Mouse (Mus musculus) stomach, embryonic 14.5 days (tissue): Measurements from ENCODE around the gene Rarb. TPM values are rescaled to one million over a fixed set of nuclear protein-coding genes. Genes with fewer than 3 reads are reported as not detected.

ENCODE experiments used
- ATAC-seq: fragments of 200-750 bp; cut with Nextera tagmentation; 2 replicates; pipeline ENCODE4 v1.8.0; 2017; ENCODE audit warnings: low read depth, moderate TSS enrichment; ENCODE audit not compliant: insufficient number of reproducible peaks, insufficient read depth, low FRiP score
- H3K27ac ChIP-seq: fragments of 300-500 bp; sonication (generic); 2 replicates; pipeline ENCODE4 v1.5.1; 2014; ENCODE audit warnings: mild to moderate bottlenecking, low read length, moderate library complexity, mixed read lengths
- H3K27me3 ChIP-seq: fragments of 300-500 bp; sonication (generic); 2 replicates; pipeline ENCODE4 v1.6.1; 2014; ENCODE audit warnings: low read length, control low read depth, mixed read lengths; ENCODE audit not compliant: control insufficient read depth, insufficient read depth
- H3K36me3 ChIP-seq: fragments of 300-500 bp; sonication (generic); 2 replicates; pipeline ENCODE4 v1.6.1; 2014; ENCODE audit warnings: mild to moderate bottlenecking, control low read depth, low read length, moderate library complexity, mixed read lengths; ENCODE audit not compliant: control insufficient read depth, insufficient read depth
- H3K4me1 ChIP-seq: fragments of 300-500 bp; sonication (generic); 2 replicates; pipeline ENCODE4 v1.6.1; 2014; ENCODE audit warnings: low read length, control low read depth, mixed read lengths; ENCODE audit not compliant: control insufficient read depth, insufficient read depth
- H3K4me2 ChIP-seq: fragments of 300-500 bp; sonication (generic); replicated peaks from 2 replicates; pipeline ENCODE4 v1.6.1; 2014; ENCODE audit warnings: low read depth, low read length, control low read depth
- H3K4me3 ChIP-seq: fragments of 300-500 bp; sonication (generic); 2 replicates; pipeline ENCODE4 v1.5.1; 2014; ENCODE audit warnings: low read depth, low read length, control low read depth
- H3K9ac ChIP-seq: fragments of 300-500 bp; sonication (generic); replicated peaks from 2 replicates; pipeline ENCODE4 v1.6.1; 2014; ENCODE audit warnings: low read depth, mild to moderate bottlenecking, control low read depth, low read length, moderate library complexity, mixed read lengths
- H3K9me3 ChIP-seq: fragments of 300-500 bp; sonication (generic); 2 replicates; pipeline ENCODE4 v1.6.1; 2016; ENCODE audit warnings: low read depth, low read length, control low read depth; ENCODE audit not compliant: control insufficient read depth
- WGBS: fragments of 180-500 bp; shearing (Covaris S2); extraction: QIAGEN DNeasy Blood & Tissue Kit; methylation state at CpG from one replicate; pipeline ENCODE4 v1.1.7; 2014; 5-methylcytosine and 5-hydroxymethylcytosine counted together
- polyA plus RNA-seq: library from polyadenylated mRNA; unstranded; fragments of >200 nt; fragmentation: Nextera tagmentation; extraction: Ambion mirVana; gene quantifications from 2 replicates; pipeline ENCODE4 v1.2.1, GENCODE M21; 2014

Rarb gene
- polyA plus RNA-seq, 1 experiment from 2014 or later, result 48.5 TPM

DNA sequence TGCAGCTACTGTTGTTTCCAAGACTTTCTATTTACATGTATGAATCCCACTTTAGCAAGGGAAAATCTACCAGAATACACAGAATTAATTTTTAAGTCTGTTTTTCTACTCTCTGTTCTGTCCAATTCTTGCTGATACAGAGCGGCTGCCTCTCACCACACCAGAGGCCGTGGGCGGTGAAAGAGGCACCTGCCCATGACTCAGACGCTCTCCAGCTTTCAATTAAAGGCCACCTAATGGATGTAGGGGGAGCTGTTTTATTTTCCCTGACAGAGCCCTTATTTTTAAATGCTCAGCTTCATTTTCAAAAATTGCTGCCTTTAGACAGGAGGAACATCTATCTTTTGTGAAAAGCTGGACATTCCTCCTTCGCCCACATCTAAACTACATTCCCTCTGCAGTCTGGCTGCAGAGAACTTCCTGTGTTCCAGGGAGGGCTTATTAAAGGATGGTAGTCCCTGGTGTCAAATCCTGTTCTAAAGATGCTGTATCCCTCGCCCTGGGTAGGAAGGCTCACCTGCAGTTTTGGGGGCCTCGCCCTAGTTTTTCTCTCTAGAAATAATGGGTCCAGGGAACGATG, 299.3 kb downstream of the Rarb start:
- Histone ChIP-seq H3K4me3 (no peak overlapping the region), H3K4me1 (no peaks in the 10 kb centered on the region), H3K9ac (no peak overlapping the region), H3K27ac (no peak overlapping the region), H3K36me3 (no peaks in the 10 kb centered on the region), H3K9me3 (no peaks in the 10 kb centered on the region), H3K27me3 (no peaks in the 10 kb centered on the region), H3K4me2 (no peak overlapping the region)
- 59% methylated on average over 8 of the region's 8 CpGs for WGBS
- no peak for ATAC-seq

DNA sequence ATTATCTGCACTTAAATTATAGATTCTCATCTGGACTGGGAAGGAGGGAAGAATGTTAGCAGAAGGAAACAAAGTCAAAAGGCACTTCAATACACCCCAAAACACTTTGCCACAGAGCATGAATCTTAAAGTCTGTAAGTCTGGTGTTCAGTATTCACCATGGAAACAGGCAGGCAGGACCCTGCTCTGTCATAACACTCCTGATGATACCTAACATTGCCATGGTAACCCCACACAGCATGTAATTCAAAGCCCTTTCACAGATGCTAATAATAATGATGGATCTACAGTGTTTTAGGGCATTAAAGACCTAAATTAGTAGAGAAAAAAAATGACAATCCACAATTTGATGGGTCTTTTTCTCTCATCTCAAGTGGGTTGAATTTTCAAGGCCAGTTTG, 301.0 kb downstream of the Rarb start:
- Histone ChIP-seq H3K4me1 (no peaks in the 10 kb centered on the region), H3K27me3 (no peaks in the 10 kb centered on the region), H3K9me3 (no peaks in the 10 kb centered on the region), H3K9ac (no peak overlapping the region), H3K4me2 (no peak overlapping the region), H3K4me3 (no peak overlapping the region), H3K36me3 (no peaks in the 10 kb centered on the region), H3K27ac (no peak overlapping the region)
- ATAC-seq, result no peak

DNA sequence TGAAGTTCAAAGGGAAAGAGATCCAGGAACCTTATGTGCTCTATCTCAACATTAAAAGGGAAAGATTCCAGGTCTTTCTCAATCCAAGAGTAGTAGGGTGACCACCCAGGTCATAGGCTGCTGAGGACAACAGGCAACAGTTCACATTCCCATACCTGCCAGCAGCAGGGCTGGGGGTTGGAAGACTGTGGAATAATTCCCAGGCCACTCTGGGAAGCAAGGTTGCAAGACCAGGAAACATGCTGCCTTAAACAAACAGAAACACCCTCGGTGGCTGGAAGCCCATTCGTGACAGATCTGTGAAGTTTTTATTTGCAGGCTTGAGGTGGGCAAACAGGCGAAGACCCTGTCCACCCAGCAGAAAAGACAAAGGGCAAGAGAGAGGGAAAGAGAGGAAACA, 303.2 kb downstream of the Rarb start:
- H3K4me1 ChIP-seq, result no peaks in the 10 kb centered on the region
- H3K27ac ChIP-seq, result no peak overlapping the region
- H3K4me2 ChIP-seq, result no peak overlapping the region
- no peaks in the 10 kb centered on the region for H3K36me3 ChIP-seq
- ATAC-seq, result no peak
- H3K9ac ChIP-seq, result no peak overlapping the region
- H3K4me3 ChIP-seq, result no peak overlapping the region
- H3K9me3 ChIP-seq, result no peaks in the 10 kb centered on the region
- WGBS, result 44% methylated on average over 3 of the region's 3 CpGs
- no peaks in the 10 kb centered on the region for H3K27me3 ChIP-seq

DNA sequence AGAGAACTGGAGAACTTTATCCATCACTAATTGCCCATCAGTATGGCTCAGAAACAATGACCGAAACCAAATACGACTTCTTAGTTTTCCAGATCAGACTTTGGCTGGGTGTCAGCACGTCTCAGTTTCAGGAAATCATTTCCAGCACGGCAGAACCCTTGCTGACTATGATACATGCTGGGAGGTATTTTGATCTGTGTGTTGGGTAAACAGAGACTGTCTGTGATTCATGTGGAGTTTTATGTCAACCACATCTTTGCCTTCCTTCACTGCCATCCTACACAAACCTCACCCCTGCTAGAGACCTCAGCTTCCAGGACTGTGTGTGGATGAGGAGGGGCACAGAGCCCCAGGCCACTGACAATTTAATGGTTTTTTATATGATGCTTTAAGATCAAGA, 308.4 kb downstream of the Rarb start:
- Histone ChIP-seq H3K4me3 (no peak overlapping the region), H3K9me3 (no peaks in the 10 kb centered on the region), H3K27ac (no peak overlapping the region), H3K27me3 (no peaks in the 10 kb centered on the region), H3K36me3 (peaks cover 12% of the 10 kb centered on the region), H3K4me1 (no peaks in the 10 kb centered on the region), H3K4me2 (no peak overlapping the region), H3K9ac (no peak overlapping the region)
- 56% methylated on average over 4 of the region's 4 CpGs for WGBS
- no peak for ATAC-seq

DNA sequence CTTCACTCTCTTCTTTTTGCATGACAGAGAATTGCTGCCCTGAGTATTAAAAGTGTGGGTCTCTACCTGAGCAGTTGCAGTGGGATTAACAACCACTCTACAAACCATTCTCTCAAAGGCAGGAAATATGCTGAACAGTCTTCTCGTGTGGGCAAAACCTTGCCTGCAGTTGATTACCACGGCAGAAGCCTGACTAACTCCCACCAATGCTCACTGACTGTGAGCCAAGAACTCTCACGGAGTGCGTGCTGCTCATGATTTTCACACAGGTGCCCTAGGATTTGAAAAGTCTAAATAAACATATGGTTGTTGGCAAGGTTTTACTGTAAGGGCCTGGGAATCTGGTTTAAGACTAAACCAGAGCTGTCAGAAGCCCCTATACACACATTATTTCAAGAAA, 309.1 kb downstream of the Rarb start:
- Histone ChIP-seq H3K4me2 (no peak overlapping the region), H3K27ac (no peak overlapping the region), H3K4me3 (no peak overlapping the region), H3K27me3 (no peaks in the 10 kb centered on the region), H3K4me1 (no peaks in the 10 kb centered on the region), H3K9me3 (no peaks in the 10 kb centered on the region), H3K36me3 (peaks cover 12% of the 10 kb centered on the region), H3K9ac (no peak overlapping the region)
- WGBS, result 53% methylated on average over 4 of the region's 4 CpGs
- ATAC-seq, result no peak

DNA sequence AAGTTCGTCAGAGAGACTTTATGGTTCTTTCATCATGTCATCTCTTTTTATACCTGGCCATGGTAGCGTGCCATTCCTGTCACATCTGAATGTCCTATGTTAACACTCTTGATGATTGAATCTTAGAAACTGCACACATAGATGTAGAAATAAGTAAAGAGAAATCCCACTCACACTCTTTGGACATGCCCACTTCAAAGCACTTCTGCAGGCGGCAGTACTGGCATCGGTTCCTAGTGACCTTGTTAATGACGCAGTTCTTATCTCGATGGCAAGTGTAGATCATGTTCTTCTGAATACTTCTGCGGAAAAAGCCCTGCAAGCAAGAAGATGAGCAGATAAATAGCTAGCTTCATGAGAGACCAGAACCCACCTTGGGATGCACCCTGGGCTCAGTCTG, 310.2 kb downstream of the Rarb start:
- Histone ChIP-seq H3K9ac (no peak overlapping the region), H3K36me3 (peaks cover 12% of the 10 kb centered on the region), H3K4me3 (no peak overlapping the region)

DNA sequence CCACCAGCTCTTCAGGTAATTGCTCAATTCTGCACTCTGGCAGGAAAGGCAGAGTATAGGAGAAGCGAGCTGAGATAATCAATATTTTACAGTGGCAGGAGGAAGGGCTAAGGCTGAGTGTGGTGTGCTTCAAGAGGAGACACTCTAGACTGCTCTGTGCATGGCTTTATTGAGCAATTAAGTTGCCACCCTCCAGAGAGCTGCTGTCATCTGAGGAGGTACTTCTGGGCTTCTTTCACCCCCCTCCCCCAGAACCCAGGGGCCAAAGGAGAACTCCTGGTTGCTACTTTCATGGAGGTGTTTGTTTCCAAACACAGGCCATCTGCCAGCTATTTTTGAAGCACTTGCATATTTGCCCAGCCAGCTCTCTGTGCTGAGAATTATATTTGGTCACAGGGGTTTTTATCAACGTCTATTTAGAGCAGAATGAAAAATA, 321.7 kb downstream of the Rarb start:
- H3K9ac ChIP-seq, result no peak overlapping the region
- no peak overlapping the region for H3K27ac ChIP-seq
- WGBS, result 34% methylated on average over 2 of the region's 2 CpGs
- H3K27me3 ChIP-seq, result no peaks in the 10 kb centered on the region
- no peak for ATAC-seq
- H3K36me3 ChIP-seq, result no peaks in the 10 kb centered on the region
- H3K4me1 ChIP-seq, result no peaks in the 10 kb centered on the region
- no peaks in the 10 kb centered on the region for H3K9me3 ChIP-seq
- H3K4me3 ChIP-seq, result no peak overlapping the region
- H3K4me2 ChIP-seq, result no peak overlapping the region

More for the DNA sequence above, 310.2 kb downstream of the Rarb start:
- no peaks in the 10 kb centered on the region for H3K4me1 ChIP-seq
- H3K27ac ChIP-seq, result no peak overlapping the region
- H3K4me2 ChIP-seq, result no peak overlapping the region
- 88% methylated on average over 7 of the region's 7 CpGs for WGBS
- no peak for ATAC-seq
- no peaks in the 10 kb centered on the region for H3K27me3 ChIP-seq
- H3K9me3 ChIP-seq, result no peaks in the 10 kb centered on the region

DNA sequence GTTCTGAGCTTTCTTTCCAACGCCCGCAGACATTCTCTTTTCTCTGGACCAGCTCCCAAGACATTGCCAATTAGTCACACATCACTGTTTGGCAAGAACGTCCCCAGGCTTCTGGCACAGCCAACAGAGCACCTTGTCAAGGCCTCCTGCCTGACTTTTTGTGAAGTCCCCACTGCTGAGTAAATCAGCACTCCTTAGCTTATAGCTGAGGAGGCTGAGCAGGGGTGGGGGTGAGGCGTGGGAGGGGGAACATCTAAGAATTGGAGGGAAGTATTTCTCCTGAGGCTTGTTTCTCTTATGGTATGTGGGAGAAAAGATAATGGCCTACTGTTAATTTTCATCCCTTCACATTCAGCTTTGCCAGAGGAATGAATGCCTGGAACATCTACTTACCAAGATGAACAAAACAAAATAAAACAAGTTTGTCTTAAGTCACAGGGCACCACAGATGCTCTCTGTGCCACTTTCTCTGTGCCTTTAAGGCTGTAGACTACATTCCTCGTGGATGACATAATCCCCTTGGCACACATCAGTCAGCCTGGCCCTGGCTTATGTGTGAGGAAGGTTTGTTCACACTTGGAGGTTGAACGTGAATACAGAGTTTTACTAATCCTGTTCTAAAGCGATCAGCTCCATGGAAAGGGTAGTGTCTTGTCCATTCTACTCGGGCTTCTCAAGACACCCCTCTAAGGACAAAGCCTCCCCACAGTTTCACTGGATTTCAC, 335.1 kb downstream of the Rarb start:
- Histone ChIP-seq H3K36me3 (no peaks in the 10 kb centered on the region), H3K9me3 (no peaks in the 10 kb centered on the region), H3K4me2 (no peak overlapping the region), H3K4me1 (peaks cover 4% of the 10 kb centered on the region; the same call in 1 of the 2 replicates), H3K27ac (no peak overlapping the region), H3K27me3 (no peaks in the 10 kb centered on the region), H3K9ac (no peak overlapping the region), H3K4me3 (no peak overlapping the region)
- no peak for ATAC-seq
- 58% methylated on average over 8 of the region's 8 CpGs for WGBS

DNA sequence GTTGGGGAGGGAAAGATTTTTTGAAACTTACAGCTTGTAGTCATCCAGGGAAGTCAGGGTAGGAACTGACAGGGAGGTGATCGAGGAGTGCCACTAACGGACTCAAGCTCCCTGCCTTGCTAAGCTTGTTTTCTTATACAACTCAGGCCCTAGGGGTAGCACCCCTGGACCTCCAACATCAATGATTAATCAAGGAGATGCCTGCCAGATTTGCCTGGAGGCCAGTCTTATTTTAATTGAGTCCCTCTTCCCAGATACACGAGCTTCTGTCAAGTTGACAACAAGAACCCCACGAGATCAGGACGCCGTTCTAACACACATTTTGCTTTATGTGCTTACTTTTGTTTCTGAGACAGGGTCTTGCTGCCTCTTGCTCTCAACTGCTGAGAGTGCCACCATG, 338.3 kb downstream of the Rarb start:
- 68% methylated on average over 6 of the region's 6 CpGs for WGBS
- no peaks in the 10 kb centered on the region for H3K27me3 ChIP-seq
- no peak for ATAC-seq

More for the DNA sequence above, 338.3 kb downstream of the Rarb start:
- peaks cover 4% of the 10 kb centered on the region; the same call in 1 of the 2 replicates for H3K4me1 ChIP-seq
- H3K27ac ChIP-seq, result no peak overlapping the region
- no peaks in the 10 kb centered on the region for H3K36me3 ChIP-seq
- no peak overlapping the region for H3K4me3 ChIP-seq
- no peaks in the 10 kb centered on the region for H3K9me3 ChIP-seq
- no peak overlapping the region for H3K4me2 ChIP-seq
- H3K9ac ChIP-seq, result no peak overlapping the region
